Mouse (Mus musculus) brain, embryonic 14.5 days (tissue): ENCODE results near the gene Aspn. TPM values are rescaled to one million over a fixed set of nuclear protein-coding genes. Genes with fewer than 3 reads are reported as not detected.

Experiments used
- DNase-seq: peaks from one replicate; pipeline ENCODE4 v3.0.0-alpha.2; 2011; ENCODE audit warnings: low read depth
- CTCF ChIP-seq: fragments of 200-500 bp; IDR thresholded peaks from 2 replicates; pipeline ENCODE4 v1.5.1; 2012; ENCODE audit warnings: inconsistent platforms, mild to moderate bottlenecking, moderate library complexity, borderline replicate concordance; ENCODE audit not compliant: insufficient read depth, insufficient read length; ENCODE audit errors: extremely low read depth
- POLR2A ChIP-seq: fragments of 200-500 bp; IDR thresholded peaks from 2 replicates; pipeline ENCODE4 v1.6.1; 2012; ENCODE audit warnings: mild to moderate bottlenecking, inconsistent platforms, borderline replicate concordance; ENCODE audit not compliant: poor library complexity, insufficient read depth, insufficient read length, severe bottlenecking; ENCODE audit errors: extremely low read depth
- polyA plus RNA-seq: library from polyadenylated mRNA; depleted of rRNA; stranded (reverse); fragments of >200 nt; gene quantifications from 2 replicates; pipeline ENCODE4 v1.2.3, GENCODE M21; 2012; rRNA removed

Aspn gene
- polyA plus RNA-seq: 2.5 and 4.8 TPM in 2 replicates

DNA sequence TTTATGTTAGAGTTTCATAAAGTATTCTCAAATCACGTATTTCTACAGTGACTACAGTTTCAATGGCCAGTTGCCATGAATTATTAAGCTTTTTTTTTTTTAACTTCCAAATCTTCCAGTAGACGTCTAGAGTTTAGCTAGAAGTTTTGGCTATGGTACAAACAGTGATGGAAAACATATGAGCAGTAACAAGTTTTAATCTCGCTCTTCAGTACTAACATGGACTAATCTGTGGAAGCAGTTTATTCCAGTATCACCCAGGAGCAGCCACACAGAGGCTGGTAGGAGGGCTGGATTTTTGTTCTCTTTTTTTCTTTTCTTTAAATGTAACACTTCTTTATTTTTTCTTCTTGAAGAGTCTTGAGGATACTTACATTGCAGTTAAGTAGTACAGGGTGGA lies at the start of gene Aspn:
Gene Aspn, plus strand, starts transcription at position 165 of the 400 bp plus-strand sequence.
- no peak for DNase-seq

DNA sequence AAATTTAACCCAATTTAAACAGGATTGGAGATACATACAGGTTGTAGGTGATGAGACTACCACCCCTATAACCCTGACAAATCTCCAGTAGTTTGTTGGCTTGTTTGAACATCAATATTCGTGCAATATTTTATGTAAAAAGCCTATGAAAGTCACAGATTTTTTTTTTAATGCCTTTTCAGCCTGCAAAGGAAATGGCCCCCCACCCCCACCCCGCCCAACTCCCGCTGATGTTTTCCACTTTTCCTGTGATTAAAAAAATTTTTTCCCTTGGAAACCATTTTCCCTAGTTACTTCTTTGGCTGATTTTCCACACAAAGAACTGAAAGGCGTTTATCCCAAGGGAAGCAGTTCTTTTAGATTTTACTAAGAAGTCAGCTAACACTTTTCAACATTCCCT lies 39.7 kb upstream of the Aspn start, which contains the start of gene Ecm2:
Gene Ecm2, plus strand, starts transcription at position 301 of the 400 bp plus-strand sequence.
- no peak for TF ChIP-seq POLR2A
- TF ChIP-seq CTCF: no peak
- peak; percentile 6 for DNase-seq

More for the DNA sequence above, at the start of gene Aspn:
- TF ChIP-seq CTCF (no peak), POLR2A (no peak)

DNA sequence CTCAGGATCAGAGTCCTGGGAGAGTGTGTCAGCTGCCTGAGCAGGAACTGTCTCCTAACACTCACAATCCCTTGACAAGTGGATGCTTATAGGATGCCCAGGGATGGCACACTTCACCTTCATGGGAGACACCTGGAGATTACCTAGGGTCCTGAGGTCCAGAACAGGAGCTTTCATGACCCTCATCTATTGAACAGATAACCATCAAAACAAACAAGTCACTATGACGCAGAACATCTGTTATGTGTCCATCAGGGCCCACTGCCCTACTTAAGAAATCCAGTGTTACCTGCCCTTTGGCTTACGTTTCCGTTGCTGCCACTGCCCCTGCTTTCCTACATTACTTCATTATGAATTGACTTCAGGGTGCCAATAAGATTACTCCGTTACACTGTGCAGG lies 38.5 kb upstream of the Aspn start:
- no peak for DNase-seq

DNA sequence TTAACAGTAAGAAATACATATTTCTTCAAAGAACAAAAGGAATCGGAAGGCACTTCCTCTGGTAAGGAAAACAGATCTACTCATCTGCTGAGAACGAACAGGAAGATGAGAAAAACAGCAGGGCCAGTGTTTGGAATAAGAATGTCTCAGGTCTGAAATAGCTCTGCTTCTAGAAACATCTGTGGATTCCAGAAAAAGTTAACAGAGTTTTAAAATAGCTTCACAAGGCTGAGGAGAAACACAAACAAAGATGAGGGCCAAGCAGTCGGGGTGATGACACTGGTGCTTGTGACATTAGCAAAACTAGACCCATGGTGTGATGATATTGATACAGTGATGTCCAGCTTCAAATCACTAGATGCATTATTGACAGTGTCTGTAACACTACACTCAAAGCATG lies 37.1 kb upstream of the Aspn start:
- TF ChIP-seq CTCF (no peak), POLR2A (no peak)
- peak; percentile 7 for DNase-seq

More for the DNA sequence above, 38.5 kb upstream of the Aspn start:
- TF ChIP-seq POLR2A: no peak
- TF ChIP-seq CTCF: no peak

DNA sequence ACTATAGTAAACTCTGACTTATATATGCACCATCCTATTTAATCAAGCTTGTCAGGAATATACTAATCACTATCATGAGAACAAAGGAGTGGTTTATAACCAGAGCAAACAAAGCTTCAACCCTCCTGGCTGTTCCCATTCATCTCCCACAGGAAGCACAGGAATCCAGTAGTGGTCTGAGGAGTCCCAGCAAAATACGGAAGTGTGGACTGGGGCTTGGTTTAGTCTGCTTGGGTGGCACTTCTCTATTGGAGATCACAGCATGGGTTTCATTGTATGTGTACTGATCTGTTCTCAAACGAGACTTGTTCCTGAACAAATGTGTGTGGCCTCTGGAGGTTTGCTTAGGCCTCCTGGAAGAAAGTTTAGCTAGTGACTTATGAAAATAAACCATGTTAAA lies 25.5 kb upstream of the Aspn start:
- DNase-seq: no peak
- TF ChIP-seq POLR2A: no peak
- TF ChIP-seq CTCF: no peak

DNA sequence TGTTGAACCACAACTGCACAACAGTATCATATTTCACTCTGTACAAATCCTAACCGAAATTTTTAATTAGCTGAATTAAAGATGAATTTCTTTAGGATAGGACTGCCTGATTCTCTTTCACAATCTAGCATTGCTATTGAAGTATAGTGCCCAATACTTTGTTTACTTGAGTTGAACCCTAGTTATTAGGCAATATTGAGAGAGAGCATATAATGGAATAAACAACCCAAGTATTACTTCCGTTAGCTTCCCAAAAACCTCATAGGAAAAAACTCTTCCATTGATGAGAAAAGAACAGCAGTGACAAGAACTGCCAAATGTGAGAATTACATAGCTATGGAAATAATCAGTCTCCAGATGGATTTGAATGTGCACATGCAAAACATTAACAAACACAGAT lies 18.0 kb upstream of the Aspn start:
- DNase-seq: no peak
- TF ChIP-seq CTCF: no peak
- TF ChIP-seq POLR2A: no peak

DNA sequence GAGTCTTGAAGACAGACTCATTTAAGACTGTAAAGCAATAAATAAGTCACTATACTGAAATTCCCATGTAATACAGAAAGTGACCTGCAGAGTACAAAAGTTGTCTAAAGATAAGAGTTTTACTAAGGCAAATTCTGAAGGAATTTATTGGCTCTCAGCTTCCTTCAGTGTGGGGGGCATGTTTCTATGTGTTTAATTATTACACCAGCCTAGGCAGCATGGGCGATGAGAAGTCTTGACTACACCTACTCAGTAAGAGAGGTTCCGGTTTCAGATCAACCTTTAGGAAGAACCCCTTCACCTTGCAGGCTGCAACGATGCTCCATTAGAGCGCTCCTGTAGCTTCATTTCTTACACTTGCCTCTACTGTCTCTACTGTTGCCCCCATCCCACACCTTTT lies 13.6 kb upstream of the Aspn start:
- TF ChIP-seq POLR2A: no peak
- no peak for TF ChIP-seq CTCF
- no peak for DNase-seq

DNA sequence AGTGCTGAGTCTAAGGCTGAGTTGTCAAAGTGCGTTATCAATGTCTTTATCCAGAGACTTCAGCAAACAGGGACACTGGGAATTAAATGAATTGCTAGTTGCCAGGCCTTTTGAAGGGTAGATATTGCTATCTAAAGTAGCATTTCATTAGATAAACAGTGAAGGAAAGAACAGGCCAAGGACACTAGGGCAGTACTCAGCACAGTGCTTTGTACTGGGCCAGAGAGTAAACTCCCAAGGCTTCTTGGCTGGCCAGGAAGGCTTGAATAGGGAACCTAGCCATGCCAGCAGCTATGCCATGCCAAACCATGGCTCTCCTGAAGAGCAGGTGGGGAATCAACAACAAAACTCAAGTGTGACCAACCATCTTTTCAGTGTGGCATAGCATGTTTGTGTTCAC lies 7.3 kb upstream of the Aspn start:
- no peak for DNase-seq

DNA sequence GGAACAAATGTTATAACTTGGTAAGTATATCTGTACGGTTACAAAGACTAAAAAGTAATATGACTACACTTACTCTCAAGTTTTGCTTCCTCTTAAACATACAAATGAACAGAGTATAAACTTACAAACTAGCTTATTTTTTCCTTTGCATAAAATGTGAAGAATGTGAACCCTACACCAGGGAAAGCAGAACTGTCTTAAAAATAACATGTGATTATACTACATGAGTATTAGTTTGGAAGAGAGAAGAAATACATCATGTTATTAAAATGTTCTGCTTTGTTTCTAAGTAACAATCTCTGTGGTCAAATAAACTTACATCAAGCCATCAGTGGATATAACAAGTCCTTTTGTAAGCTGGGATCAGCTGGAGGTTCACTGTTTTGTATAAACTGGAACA lies 5.5 kb upstream of the Aspn start:
- TF ChIP-seq CTCF (no peak), POLR2A (no peak)
- DNase-seq: no peak

More for the DNA sequence above, 7.3 kb upstream of the Aspn start:
- TF ChIP-seq CTCF (no peak), POLR2A (no peak)

DNA sequence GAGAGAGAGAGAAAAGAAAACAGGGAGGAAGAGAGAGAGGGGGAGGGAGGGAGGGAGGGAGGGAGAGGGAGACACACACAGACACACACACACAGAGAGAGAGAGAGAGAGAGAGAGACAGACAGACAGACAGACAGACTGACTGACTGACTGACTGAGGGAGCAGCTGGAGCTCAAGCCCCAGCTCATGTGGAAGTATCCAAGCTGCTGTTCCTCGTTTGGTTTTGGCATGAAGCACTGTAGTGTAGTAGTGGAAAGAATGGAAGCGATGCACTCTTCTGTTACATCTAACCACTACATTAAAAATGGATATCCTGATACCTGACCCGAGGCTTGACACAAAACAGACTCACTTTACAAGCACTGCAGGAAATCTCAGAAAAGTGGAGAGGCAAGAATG lies 1.4 kb downstream of the Aspn start:
- no peak for DNase-seq
- TF ChIP-seq CTCF: no peak
- no peak for TF ChIP-seq POLR2A

DNA sequence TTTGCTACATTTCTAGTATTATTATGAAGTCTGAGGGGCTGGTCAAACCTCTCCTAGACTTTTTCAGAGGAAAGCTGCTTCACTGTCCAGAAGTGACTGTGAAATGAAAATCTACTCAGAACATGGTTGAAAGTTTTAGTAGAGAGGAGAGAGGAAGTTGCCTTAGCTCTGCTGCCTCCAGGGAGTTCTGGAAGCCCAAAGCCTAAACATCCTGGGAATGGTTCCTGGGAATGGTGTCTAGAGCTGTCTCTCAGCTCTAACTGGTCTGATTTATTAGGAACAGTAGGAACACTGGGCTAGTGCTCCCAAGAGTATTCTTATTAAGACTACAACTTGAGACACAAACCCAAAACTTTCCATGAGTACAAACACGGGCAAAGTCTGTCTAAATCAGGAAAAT lies 2.3 kb downstream of the Aspn start:
- DNase-seq: no peak
- TF ChIP-seq CTCF: no peak
- TF ChIP-seq POLR2A: no peak

DNA sequence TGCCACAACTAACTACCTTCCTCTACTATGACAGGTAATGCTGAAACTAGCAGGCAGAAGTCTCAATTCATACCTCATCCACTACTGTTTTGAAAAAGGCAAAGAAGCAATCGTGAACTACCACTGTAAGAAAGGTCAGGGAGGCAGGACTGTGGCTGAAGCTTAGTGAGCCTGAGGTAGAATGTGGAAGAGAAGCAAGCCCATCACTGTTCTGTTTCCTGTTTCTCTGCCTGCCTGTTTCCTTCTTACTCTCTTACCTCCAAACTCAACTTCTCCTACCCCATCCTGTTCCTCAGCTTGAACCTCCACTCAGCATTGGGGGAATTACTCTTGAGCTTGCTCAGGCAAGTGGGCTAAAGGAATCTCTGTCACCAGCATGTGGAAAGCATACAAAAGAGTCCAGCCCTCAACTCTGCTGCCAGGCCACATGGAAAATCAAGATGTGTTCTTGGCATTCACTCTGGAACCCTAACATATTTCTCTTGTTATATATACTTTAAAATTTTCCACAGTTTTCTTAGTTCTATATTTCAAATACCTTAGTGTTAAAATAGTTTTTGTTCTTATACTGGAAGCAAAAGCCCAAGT lies 3.4 kb downstream of the Aspn start:
- TF ChIP-seq POLR2A: no peak
- no peak for TF ChIP-seq CTCF
- no peak for DNase-seq

DNA sequence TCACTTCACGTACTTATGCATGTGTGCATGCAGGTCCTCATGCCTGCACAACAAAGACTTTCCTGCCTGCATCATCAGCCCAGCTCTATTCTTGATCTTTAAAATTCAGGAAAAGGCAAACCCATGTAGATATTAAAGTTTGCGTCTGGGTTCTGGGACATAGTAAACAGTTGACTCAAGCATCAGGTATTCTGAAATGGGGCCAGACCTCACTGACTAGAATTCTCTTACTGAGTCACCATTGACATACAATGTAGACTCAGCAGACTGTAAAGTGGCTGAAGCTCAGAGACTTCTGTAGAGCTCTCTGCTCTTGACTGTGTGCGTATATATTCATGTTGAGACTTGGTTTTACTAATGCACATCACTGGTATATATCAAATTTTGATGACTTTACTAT lies 5.4 kb downstream of the Aspn start:
- TF ChIP-seq POLR2A: no peak
- no peak for DNase-seq

DNA sequence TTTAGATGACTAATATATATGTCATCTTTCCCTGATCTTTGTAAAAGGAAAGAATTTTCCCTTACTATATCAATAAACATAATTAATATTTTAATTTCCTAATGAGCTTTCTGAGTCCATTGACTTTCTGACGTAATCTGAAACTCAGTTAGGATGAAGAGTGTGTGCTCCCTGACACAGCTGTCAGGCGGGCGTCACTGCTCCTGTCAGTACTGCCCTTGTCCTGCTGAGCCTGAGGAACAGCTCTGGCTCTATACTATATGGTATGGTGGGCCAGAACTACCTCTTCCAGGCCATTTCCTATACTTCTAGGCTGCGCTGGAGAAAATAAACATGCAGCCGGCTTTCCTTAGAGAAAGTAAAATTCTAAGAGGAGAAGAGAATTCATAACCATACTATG lies 10.3 kb downstream of the Aspn start:
- DNase-seq: no peak
- TF ChIP-seq POLR2A (no peak), CTCF (no peak)
